Mouse (Mus musculus): ENCODE data around the gene G6pc3.

The G6pc3 gene

GRCm38 (mm10) chr11:102241874-102242273 lies 52.5 kb downstream of the G6pc3 start:
- DNase-seq (ENCODE audit: low read depth, low spot score) = peak; percentile 70

Measured in ZHBTc4 (cell line).